Comparison of ENCODE assay signal across 7 mouse cellular contexts in the genomic region with DNA sequence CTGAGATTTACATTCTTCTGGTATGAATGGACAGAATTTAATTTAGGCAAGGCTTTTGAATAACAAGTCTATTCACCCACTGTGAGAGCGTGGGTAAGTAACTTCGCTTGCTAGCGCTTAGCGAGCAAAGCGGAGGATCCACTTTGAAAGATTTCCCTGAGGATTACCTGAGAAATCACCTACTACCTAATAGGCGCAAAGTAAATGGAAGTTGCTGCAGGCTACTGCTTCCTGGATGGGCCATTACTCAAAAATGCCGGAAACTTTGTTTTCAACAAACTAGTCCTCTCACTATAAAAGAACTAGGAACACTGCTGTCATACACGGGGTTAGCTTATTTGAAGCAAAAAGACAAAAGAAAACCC. TPM values are rescaled to one million over a fixed set of nuclear protein-coding genes. Genes with fewer than 3 reads are reported as not detected.
DNase-seq lines count a peak whose midpoint lies in the region; ATAC-seq and TF ChIP-seq lines count a peak whose summit lies in the region.

No protein-coding gene starts in this region.

- no peaks in the 10 kb centered on the region for H3K4me1 ChIP-seq in lung, embryonic 14.5 days (ENCODE audit: insufficient read depth)
- H3K4me1 ChIP-seq in limb, embryonic 13.5 days = no peaks in the 10 kb centered on the region
- H3K4me1 ChIP-seq in neural tube, embryonic 15.5 days = peaks cover 4% of the 10 kb centered on the region; the same call in 1 of the 2 replicates

- no peaks in the 10 kb centered on the region for H3K36me3 ChIP-seq in lung, embryonic 14.5 days (ENCODE audit: insufficient read depth)
- H3K36me3 ChIP-seq in limb, embryonic 13.5 days = no peaks in the 10 kb centered on the region
- no peaks in the 10 kb centered on the region for H3K36me3 ChIP-seq in neural tube, embryonic 15.5 days

- peak overlapping the region; percentile 52 for H3K4me3 ChIP-seq in lung, embryonic 14.5 days (ENCODE audit: low read depth, low read length)
- peak overlapping the region; percentile 55 for H3K4me3 ChIP-seq in limb, embryonic 13.5 days
- peak overlapping the region; percentile 50 for H3K4me3 ChIP-seq in neural tube, embryonic 15.5 days (replicated peaks)

- peak overlapping the region; percentile 39 for H3K9ac ChIP-seq in lung, embryonic 14.5 days
- peak overlapping the region; percentile 35; the same call in 1 of the 2 replicates for H3K9ac ChIP-seq in limb, embryonic 13.5 days
- H3K9ac ChIP-seq in neural tube, embryonic 15.5 days (replicated peaks) = no peak overlapping the region

- no peaks in the 10 kb centered on the region for H3K9me3 ChIP-seq in lung, embryonic 14.5 days (ENCODE audit: low read depth, low read length)
- H3K9me3 ChIP-seq in limb, embryonic 13.5 days = no peaks in the 10 kb centered on the region
- H3K9me3 ChIP-seq in neural tube, embryonic 15.5 days (replicated peaks) = no peaks in the 10 kb centered on the region

- no peak for DNase-seq in lung, embryonic 14.5 days
- DNase-seq in lung, postnatal 25 days (ENCODE audit: low spot score) = no peak
- DNase-seq in adrenal gland, adult 2 months = no peak
- DNase-seq in frontal cortex, postnatal 14 days (ENCODE audit: low spot score in 2 of 2) = no peak

- TF ChIP-seq CTCF in lung, embryonic 14.5 days (IDR thresholded peaks at IDR 0.05; ENCODE audit: low read depth) = no peak

- H3K27me3 ChIP-seq in lung, embryonic 14.5 days (ENCODE audit: insufficient read depth, low read length) = no peaks in the 10 kb centered on the region
- H3K27me3 ChIP-seq in limb, embryonic 13.5 days = peaks cover 14% of the 10 kb centered on the region
- no peaks in the 10 kb centered on the region; the same call in 1 of the 2 replicates for H3K27me3 ChIP-seq in neural tube, embryonic 15.5 days (replicated peaks)

- H3K4me2 ChIP-seq in lung, embryonic 14.5 days = peak overlapping the region; percentile 62
- peak overlapping the region; percentile 63 for H3K4me2 ChIP-seq in limb, embryonic 13.5 days (replicated peaks)
- H3K4me2 ChIP-seq in neural tube, embryonic 15.5 days = peak overlapping the region; percentile 74

- WGBS in lung, embryonic 14.5 days = 12% methylated on average over 8 of the region's 8 CpGs
- WGBS in limb, embryonic 13.5 days = 17% methylated on average over 8 of the region's 8 CpGs
- 27% methylated on average over 8 of the region's 8 CpGs for WGBS in neural tube, embryonic 15.5 days

- H3K27ac ChIP-seq in lung, embryonic 14.5 days (ENCODE audit: low read depth) = peak overlapping the region; percentile 50; the same call in 1 of the 2 replicates
- no peak overlapping the region for H3K27ac ChIP-seq in limb, embryonic 13.5 days
- H3K27ac ChIP-seq in neural tube, embryonic 15.5 days (replicated peaks) = no peak overlapping the region

- ATAC-seq in lung, embryonic 14.5 days (ENCODE audit: insufficient read depth) = peak; percentile 71; the same call in 1 of the 2 replicates
- 0 out of 2 replicates have a peak, but pooled peaks have one; percentile 27 for ATAC-seq in erythroblast, adult 5-6 weeks (replicated peaks; ENCODE audit: low FRiP score, poor library complexity, severe bottlenecking)
- ATAC-seq in limb, embryonic 13.5 days (ENCODE audit: low FRiP score, low read depth) = peak; percentile 71
- peak; percentile 49 for ATAC-seq in neural tube, embryonic 15.5 days (ENCODE audit: low FRiP score)

RNA-seq across cellular contexts. Expression of a gene that starts 0.4 kb away (rescaled TPM):
- polyA plus RNA-seq in lung, embryonic 14.5 days (2014; fragmentation: Nextera tagmentation; extraction: Ambion mirVana) = 1.8 and 2.0 TPM in 2 replicates
- total RNA-seq in erythroblast, adult 5-6 weeks (2015; ENCODE audit: low replicate concordance) = 0.96 and 3.1 TPM in 2 replicates
- 1.4 and 3.2 TPM in 2 replicates for total RNA-seq in erythroblast, adult 5-6 weeks (2017; ENCODE audit: low replicate concordance)
- 3.2 and 3.8 TPM in 2 replicates for polyA plus RNA-seq in limb, embryonic 13.5 days (2015; fragmentation: Nextera tagmentation; extraction: Ambion mirVana)
- 0.47 and 0.83 TPM in 2 replicates for polyA plus RNA-seq in neural tube, embryonic 15.5 days (2015; fragmentation: Nextera tagmentation; extraction: Ambion mirVana)
- total RNA-seq in adrenal gland, adult 2 months (2021) = 1 to 10 TPM; 6.9 to 9.6 TPM
- polyA plus RNA-seq in adrenal gland, adult 2 months (2012; rRNA removed) = 0.18 and 0.35 TPM in 2 replicates

RNA-seq across cellular contexts. Expression of a gene that starts 29.9 kb away (rescaled TPM):
- polyA plus RNA-seq in lung, embryonic 14.5 days (2014; fragmentation: Nextera tagmentation; extraction: Ambion mirVana) = 0.32 and 0.42 TPM in 2 replicates
- total RNA-seq in erythroblast, adult 5-6 weeks (2015; ENCODE audit: low replicate concordance) = not detected in 2 replicates
- total RNA-seq in erythroblast, adult 5-6 weeks (2017; ENCODE audit: low replicate concordance) = not detected in 2 replicates
- polyA plus RNA-seq in limb, embryonic 13.5 days (2015; fragmentation: Nextera tagmentation; extraction: Ambion mirVana) = 0.62 and 0.92 TPM in 2 replicates
- polyA plus RNA-seq in neural tube, embryonic 15.5 days (2015; fragmentation: Nextera tagmentation; extraction: Ambion mirVana) = not detected in 2 replicates
- not detected for total RNA-seq in adrenal gland, adult 2 months (2021)
- not detected in 2 replicates for polyA plus RNA-seq in adrenal gland, adult 2 months (2012; rRNA removed)
